Mouse (Mus musculus): ENCODE data around the gene Cacna1c.

DNA sequence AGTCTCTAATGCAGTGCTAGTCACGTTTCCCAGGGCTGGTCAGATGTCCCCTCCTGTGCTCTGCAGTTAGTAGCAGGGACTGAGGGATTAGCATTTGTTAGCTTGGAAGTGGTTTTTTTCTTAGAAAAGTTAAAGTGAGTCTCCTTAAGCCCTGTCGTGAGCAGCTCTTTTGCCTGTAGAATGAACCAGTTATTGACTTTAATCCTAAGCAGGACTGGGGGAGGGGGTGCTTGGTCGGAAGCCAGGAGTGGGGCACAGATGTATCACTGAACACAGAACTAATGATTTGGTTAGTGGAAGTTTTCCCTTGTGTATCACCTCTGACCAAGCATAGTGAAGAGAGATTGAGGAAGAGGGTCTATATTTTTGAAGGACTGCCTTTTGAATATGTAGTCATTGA lies 12.4 kb downstream of the Cacna1c start:
- no peak for TF ChIP-seq CTCF (IDR thresholded peaks at IDR 0.05; ENCODE audit: low read depth)
- no peak for TF ChIP-seq EP300 (optimal IDR thresholded peaks at IDR 0.05)
